Mouse (Mus musculus) cerebellum, adult 11 months (tissue): ENCODE measurements at regions not wholly inside any gene's neighbourhood (a gene's known extent, or its start where the extent isn't known, plus 50 kb on each side); places are given as distances from the start of the nearest gene placed in this dataset.
"Not testable (repeated sequence)": the region's sequence is repeated elsewhere in the genome, so short reads cannot be mapped to it uniquely, and the experiment has no call there.

Experiments
- DNase-seq: peaks from one replicate; pipeline ENCODE4 v3.0.0; 2022

DNA sequence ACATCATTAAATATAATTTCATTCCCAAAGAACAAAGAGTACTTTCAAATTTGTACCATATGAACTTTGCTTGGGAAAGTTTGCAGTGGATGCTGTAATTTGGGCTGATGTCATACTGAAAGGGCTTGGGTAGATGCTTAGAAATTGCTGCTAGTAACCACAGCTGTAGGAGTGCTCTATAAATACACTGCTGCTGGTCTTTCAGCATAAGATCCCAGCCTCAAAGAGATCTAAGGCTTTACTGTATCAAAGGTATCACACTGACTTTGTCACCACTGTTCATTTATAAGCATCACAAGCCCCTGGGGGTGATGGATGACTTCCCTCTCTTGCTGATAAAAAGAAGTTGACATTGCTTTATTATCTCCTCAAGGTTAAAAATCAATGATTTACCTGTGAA lies 497.2 kb downstream of the Pla2g4a start:
- no peak for DNase-seq

DNA sequence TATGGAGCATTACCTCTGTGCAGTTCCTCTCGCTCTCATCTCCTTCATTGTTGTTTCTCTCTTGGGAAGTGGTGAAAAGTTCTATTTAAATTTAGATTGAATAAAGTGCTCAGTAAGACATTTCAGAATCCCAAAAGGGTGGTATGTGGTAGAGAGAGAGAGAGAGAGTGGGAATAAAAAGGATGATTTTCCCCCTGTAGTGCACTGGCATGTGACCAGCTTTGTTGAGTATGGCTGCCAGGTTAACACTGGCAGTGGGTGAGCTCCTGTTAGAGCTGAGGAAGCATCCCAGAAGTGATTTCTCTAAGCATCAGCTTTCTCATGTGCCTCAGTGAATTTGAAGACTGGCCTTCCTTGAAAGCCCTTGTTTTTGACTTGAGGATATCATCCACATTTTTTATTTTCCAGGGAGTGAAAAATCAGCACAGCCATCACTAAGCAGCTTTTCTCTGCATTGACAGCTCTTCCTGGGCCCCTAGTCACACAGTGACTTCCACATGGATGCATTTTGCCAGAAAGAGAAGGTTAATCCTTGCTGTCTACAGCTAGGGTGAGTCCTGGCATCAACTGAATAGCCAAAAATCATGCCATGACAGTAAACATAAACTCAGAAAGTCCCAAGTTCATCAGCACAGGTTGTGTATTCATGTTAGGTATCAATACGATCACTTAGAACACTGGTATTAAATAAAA lies 511.1 kb downstream of the Pla2g4a start:
- no peak for DNase-seq

DNA sequence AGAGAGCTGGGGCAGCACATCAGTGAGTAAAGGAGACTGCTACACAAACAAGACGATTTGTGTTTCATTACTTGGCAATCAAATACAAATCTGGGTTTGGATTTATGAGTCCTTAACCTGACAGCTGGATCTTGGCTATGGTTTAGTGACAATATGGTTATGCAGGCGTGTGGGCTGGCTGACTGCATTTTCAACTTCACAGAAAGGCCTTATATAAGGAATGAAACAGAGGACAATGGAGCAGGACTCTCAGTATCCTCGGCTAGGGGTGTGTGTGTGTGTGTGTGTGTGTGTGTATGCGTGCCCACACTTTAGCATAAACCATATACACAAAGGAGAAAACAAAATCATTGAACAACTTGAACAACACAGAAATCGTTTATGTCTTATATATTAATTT lies 512.6 kb downstream of the Pla2g4a start:
- DNase-seq, result no peak

DNA sequence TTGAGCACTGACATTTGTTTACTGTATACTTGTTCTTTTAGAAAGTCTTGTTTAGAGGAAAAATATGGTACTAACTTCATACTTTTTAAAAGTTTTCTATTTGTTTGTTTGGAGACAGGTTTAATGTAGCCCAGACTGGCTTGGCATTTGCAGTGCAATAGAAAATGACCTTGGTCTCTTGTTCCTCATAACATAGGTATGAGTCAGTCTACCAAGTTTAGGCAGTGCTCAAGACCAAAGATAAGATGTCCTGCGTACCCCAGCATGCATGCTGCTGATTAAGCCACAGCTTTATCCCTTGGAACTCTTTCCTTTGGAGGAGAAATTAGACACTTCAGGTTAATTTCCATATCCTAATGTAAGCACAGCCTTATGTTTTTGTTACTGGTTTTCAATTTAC lies 550.1 kb downstream of the Pla2g4a start:
- DNase-seq, result no peak

DNA sequence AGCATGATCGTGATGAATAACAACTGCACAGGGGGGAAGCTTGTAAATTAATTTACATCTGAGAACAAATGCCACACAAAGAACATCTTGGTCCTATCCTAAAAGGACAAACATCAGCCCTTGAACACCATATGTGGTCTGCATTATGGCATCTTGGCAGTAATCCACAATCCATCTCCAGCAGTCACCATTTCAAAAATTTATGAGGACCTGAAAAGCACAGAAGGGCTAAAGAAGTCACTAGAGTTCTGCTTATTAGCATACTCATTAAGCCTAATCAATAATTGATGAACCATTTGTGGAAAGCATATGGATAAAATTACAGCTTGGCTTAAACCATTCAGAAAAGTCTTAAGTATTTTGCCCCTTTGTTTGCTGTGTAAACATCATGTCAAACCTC lies 555.7 kb downstream of the Pla2g4a start:
- no peak for DNase-seq

DNA sequence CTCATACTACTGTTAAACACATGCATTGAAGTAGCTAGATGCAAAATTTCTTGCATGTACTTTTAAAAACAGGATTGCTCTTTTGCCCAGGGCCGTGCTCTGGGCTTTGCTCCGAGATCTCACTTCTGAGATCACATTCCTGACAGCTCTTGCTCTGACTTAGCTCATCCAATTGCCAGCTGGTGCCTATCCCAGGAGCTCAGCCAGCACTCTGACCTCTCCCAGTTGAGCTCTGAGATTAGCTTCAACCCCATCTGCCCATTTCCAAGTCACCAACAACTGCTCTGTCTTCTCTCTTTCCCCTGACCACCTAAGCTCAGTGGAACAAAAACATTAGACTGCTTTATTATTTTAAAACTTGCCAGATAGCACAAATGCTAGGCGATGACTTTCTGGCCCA lies 572.4 kb downstream of the Pla2g4a start:
- peak; percentile 64 for DNase-seq

DNA sequence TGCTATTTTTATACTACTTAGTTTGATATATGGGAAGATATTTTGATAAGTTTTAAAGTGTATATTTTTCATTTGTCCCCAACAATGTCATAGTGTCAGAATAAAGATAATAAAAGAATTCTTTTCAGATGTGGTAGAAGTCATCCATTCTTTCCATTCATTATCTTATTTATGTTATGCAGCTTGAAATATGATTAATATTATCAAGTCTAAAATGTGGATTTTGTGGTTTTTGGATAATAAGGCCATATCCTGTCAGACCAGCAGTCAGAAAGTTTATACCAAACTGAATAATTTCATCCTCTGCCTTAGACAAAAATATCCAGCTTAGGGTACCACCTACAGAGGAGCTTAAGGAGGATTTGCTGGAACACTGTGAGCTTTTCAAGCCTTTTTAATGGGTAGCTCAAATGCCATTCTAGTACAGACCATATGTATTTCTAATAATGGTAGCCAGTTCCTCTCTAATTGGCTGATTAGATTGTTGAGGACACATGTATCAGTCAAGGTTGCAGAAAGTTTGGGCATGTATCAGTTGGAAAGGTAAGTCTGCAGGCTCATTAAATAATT lies 609.7 kb downstream of the Pla2g4a start:
- no peak for DNase-seq

DNA sequence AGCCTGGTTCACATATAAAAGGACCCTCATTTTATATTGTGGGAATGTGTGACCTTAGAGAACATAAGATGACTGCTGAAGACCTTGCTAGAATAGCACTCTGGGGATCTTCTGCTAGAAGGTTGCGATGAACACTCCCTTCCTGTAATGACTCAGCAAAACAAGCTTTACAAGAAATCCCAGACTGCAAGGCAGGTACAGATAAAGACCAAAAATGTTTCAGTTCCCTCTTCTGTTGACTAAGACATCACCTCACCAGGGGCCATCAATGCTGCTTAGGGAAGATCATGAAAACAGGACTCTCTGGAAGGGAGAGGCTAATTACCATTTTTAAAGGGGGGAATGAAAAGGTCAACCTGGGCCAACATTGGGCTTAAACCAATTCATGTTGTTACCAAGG lies 613.7 kb downstream of the Pla2g4a start:
- no peak for DNase-seq

DNA sequence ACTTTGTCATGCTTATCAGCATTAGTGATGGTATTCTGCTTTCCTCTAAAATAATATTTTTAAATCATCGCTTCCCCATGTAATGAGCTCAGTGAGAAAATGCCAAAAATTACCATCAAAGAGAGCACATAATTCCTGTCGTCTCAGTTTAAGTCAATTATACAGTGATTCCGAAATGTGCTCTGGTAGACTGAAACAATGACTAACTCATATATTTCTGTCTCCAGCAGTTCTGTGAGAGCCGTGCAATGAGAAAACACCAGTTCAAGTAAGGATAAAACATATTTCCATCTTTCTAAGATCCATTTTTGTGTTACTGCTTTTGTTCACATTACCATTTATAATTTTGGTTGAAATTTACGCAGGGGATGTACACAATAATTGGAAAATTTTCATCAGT lies 622.9 kb downstream of the Pla2g4a start:
- DNase-seq, result no peak

DNA sequence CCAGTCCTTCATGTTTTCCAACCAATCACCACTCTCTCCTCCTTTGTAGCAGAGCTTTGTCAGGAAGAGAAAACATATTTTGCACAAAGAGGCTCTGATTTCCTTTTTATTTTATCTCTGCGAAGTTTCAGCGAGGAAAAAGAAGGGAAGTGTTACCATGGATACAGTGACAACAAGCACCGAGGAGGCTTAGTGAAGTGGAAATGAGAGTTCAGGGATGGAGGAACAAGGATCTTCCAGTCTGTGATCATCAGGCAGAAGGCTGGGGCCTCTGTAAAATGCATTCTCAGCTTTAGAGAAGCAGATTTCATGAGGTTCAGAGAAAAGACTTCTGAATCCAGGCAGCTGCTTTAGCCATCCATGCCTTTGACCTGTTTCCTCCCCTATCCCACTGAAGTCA lies 628.9 kb downstream of the Pla2g4a start:
- no peak for DNase-seq

DNA sequence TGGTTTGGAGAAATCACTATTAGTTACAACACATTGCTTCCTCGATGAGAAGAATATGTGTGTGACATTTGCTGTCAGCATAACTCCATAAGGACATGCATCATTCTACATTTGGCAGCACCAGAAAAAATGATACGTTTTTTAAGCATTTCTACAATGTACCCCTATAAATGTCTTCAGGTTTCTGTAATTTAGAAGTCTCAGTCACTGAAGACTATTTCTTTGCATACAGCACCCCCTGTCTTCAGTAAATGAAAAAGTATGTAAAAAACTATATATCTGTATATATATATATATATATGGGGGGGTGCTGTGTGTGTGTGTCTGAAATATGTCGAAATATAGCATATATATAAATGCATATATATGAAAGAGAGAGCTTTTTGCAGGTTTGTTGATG lies 633.9 kb downstream of the Pla2g4a start:
- no peak for DNase-seq

DNA sequence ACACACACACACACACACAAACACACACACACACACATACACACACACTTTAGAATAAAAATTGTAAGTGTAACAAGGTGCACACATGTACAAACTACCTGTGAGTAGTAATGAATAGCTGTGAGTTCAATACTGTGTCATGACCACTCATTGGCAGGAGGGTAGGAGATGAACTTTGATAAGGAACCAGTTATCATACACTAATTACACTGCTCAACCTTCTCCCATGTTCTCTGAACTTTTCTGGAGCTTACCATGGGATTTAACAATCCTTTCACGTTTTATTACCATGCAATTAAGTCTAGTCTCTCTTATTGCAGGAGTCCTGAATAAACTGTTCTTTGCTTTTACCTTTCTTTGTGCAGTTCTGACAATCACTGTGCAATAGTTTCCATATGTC lies 638.0 kb downstream of the Pla2g4a start:
- no peak for DNase-seq

DNA sequence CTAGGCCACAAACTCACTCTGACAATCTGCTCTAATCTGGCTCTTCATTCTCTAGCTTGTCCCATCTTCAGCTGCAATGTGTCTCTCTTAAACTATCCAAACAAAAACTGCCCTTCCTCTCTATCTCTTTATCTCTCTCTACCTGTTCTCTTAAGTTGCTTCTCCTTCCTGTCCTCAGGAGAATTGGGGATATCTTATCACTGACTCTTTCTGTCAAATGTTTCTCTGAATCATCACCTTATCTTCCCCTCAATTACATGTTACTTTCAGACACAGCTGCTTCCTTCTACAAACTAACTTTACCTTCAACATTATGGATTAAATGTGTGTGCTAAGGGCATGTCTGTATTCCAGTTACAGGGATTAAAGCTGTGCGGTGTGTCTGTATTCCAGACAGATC lies 671.4 kb downstream of the Pla2g4a start:
- DNase-seq, result no peak

DNA sequence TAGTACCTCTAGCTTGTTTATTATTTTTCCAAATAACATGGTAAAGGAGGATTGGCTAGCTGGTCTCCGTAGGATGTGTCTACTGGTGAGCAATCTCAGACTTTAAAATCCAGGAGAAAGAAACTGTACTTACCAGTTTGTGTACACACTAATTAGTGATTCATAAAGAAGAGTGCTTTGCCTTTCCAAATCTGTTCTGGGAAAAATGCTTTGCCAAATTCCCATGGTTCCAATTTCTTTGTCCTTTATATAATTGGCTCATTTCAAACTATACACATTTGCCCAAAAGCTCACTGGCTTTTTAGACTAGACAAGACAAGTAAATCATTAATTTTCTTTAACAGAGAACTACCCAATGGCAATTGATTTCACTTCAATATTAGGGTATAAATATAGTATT lies 686.2 kb downstream of the Pla2g4a start:
- no peak for DNase-seq

DNA sequence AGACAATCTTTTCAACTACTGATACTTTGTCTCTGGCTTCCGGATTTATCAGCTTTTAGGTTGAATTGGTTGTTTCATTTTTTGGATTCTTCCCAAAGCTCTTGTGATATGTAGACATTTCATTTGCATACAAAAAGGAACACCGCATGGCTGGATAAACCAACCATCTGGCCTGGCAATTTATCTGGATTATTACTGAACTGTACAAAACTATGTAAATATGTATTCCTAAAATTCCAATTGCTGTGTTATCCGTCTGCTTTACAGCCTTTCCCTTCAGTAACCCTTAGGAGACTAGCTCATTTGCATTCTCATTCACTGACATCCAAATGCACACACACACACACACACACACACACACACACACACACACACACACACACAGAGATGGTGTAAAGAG lies 704.2 kb downstream of the Pla2g4a start:
- no peak for DNase-seq

DNA sequence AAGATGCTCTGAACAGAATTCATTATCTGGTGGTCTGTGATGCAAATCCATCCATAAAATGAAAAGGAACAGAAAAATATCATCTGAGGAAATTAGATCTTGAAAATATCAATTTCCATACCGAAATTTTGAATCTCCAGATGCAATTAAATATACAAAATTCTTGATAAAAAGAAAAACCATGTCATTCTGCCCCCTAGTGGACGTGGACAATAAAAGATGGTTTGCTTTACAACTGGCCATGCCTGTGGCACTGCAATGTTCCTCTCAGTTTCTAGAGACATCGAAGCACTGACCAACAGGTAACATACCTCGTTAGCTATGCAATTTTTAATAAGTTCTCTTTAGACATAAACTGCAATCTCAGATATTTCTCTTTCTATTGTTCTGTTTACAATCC lies 706.9 kb downstream of the Pla2g4a start:
- peak; percentile 12 for DNase-seq

DNA sequence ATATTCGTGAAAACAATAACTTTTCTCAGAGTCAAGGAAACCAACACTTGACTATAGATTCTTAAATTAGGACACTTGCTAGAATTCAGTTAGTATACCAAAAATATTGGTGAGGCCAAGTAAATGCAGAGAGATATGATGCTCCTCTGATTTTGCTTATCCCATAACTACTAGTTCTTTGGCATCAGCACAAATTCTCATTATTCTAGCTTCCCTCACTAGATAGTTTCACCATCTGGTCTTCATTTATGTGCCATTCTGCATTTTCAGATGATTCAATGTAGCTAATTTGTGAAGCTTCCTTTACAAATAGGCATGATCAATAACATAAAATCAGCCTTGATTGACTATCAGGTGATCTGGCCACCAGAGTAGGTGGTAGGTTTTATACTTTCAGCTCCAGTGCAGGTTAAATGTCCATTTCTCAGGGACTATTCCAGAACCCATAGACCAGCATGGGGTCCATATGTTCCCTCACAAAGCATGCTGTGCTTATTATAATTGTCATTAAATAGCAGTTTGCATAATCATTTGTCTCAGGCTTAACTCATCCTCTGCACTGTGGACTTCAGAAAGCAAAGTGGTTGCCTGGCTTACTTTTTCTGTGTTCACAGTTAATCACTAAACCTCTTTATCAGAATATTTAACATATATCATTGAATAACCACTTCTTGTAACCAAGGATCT lies 722.6 kb downstream of the Pla2g4a start:
- peak; percentile 42 for DNase-seq

DNA sequence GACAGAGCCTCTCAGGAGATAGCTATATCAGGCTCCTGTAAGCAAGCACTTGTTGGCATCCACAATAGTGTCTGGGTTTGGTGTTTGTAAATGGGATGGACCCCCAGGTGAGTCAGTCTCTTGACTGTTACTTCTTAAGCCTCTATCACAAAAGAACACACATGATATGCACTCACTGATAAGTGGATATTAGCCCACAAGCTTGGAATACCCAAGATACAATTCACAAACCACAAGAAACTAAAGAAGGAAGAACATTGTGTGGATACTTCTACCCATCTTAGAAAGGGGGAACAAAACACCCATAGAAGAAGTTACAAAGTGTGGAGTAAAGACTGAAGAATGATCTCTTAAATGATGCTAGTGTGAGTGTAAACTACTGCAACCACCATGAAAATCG lies 733.9 kb downstream of the Pla2g4a start:
- not testable (repeated sequence) for DNase-seq

DNA sequence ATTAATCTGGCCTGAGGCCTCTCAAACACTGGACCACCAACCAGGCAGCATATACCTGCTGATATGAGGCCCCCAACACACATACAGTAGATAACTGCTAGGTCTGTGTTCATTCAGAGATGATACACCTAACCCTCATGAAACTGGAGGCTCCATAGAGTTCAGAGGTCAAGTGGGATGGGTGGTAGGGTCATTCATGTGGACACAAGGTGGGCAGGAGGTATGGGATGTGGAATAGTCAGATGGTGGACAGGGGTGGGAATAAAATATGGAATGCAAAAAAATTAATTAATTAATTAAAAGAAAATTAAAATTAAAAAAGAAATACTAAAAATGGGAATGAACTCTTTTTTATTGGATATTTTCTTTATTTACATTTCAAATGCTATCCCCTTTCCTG lies 734.7 kb downstream of the Pla2g4a start:
- DNase-seq, result no peak

DNA sequence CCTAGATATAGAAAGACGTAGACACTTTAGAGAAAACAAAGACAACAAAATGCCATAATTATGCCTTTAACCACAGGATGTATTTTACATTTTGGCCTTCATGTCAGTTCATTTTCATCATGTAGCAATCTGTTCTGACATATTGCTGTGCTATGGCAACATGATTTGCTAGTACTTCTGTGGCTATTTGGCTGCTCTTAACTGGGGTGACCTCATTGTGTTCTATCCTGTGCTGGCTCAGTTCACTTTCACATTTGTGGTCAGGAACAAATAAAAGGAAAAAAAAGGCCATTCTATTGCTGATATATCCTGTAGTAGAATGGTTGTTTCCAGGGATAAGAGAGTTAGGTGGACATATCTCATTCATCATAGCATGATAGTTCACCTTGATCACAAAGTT lies 758.5 kb downstream of the Pla2g4a start:
- DNase-seq, result no peak

DNA sequence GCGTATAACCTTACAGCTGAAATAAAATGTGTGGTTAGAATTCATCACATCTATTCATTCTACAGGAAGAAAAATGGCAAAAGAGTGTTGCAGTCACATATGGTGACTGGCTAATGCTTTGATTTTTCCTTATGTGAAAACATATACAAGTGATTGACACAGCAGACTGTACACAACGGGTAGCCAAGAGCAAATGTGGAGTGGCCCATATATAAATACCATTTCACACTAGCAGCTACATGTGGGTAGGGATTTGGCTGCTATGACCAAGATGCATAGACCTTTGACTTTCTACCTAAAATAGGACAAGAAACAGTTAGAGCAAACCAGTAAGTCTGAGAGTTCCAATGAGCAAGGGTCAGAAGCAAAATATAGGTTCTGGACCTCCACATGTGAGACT lies 761.8 kb downstream of the Pla2g4a start:
- no peak for DNase-seq

DNA sequence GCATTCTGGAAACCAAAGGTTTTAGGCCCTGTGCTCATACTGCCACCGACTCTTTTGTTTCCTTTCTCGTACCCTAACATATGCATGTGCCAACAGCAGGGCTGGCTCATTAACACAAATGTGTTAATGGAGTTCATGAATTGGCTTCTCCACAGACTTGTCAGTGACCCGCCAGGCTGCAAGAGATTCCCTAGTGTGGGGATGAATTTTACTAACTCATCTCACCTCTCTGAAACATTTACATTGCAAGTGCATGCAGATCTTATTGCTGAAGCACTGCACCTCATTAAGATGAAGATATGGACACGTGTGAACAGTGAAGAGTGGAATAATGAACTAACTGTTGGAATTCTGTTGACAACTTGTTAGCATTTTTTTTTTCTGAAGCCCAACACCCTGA lies 762.2 kb downstream of the Pla2g4a start:
- no peak for DNase-seq
